Comparison of ENCODE assay signal across 24 mouse cellular contexts in the genomic region with DNA sequence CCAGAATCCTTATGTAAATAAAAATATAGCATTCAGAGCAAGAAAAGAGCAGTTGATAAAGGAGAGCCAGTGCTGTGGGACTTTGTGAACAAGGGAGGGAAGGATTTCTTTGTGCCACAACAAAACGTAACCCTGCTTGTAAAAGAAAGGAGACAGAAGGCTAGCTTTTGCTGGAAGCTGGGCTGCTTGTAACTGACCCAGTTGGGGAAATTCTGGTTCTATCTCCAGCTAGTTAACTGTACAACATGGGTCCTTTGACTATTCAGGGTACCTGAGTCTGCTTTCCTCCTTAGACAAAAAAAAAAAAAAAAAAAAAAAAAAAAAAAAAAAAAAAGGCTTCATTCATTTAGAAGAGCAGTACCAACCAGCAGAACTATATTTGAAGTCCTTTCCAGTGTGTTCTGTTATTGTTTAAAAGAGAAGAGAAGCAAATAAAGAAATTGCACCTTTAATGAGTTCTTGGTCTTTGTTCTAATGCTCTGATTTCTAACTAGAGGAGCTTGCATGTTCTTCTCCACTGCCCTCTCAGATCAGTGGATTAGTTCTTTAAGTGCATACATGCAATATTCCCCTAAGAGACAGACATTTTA.
DNase-seq lines count a peak whose midpoint lies in the region; ATAC-seq and TF ChIP-seq lines count a peak whose summit lies in the region.
"Had no signal": no experiment of that assay in that cellular context is flagged by ENCODE, and none has a peak within 500 bp of the region (broad histone marks: within the 10 kb centered on the region; RNA-seq: fewer than 3 reads in every experiment).

No protein-coding gene starts in this region.

- H3K4me3 ChIP-seq in neural tube, embryonic 11.5 days (ENCODE audit: low read depth, low read length): no peak overlapping the region
- H3K4me3 ChIP-seq in neural tube, embryonic 15.5 days (replicated peaks): no peak overlapping the region
- H3K4me3 ChIP-seq in forebrain, embryonic 10.5 days: no peak overlapping the region
- H3K4me3 ChIP-seq in forebrain, postnatal 0 days (ENCODE audit: low read depth, low read length): no peak overlapping the region
- no peak overlapping the region for H3K4me3 ChIP-seq in midbrain, embryonic 15.5 days
- H3K4me3 ChIP-seq: kidney, embryonic 15.5 days; left cerebral cortex, adult 2 months had no signal

- WGBS in neural tube, embryonic 11.5 days: 54% methylated on average over 1 of the region's 1 CpGs
- 17% methylated on average over 1 of the region's 1 CpGs for WGBS in neural tube, embryonic 15.5 days
- 24% methylated on average over 1 of the region's 1 CpGs for WGBS in forebrain, embryonic 10.5 days
- 32% methylated on average over 1 of the region's 1 CpGs for WGBS in forebrain, postnatal 0 days
- WGBS in midbrain, embryonic 15.5 days: 17% methylated on average over 1 of the region's 1 CpGs

- DNase-seq in neural tube, embryonic 11.5 days (ENCODE audit: low spot score): no peak
- no peak for DNase-seq in forebrain, embryonic 10.5 days (ENCODE audit: extremely low spot score, low spot score)
- peak; percentile 5 for DNase-seq in forebrain, postnatal 0 days
- no peak for DNase-seq in frontal cortex, postnatal 25 days (ENCODE audit: low spot score in 2 of 2)
- no peak for DNase-seq in heart, postnatal 14 days
- no peak for DNase-seq in ovary, postnatal 14 days (ENCODE audit: low spot score)
- DNase-seq: adrenal gland, postnatal 10 days; cerebellum, adult 11-12 months; cerebellum, postnatal 25 days; gastrocnemius, postnatal 14 days; heart, adult 18-20 months; heart, postnatal 4 days; kidney, postnatal 4 days; layer of hippocampus, adult 9-11 months; left cerebral cortex, postnatal 4 days; liver; lung, postnatal 10 days; right cerebral cortex, adult 18-20 months; thymus, postnatal 36 days had no signal

- no peaks in the 10 kb centered on the region for H3K36me3 ChIP-seq in neural tube, embryonic 11.5 days (ENCODE audit: control insufficient read depth, insufficient read depth, low read length)
- no peaks in the 10 kb centered on the region for H3K36me3 ChIP-seq in neural tube, embryonic 15.5 days
- H3K36me3 ChIP-seq in forebrain, embryonic 10.5 days (replicated peaks): no peaks in the 10 kb centered on the region
- H3K36me3 ChIP-seq in forebrain, postnatal 0 days (ENCODE audit: insufficient read depth): no peaks in the 10 kb centered on the region
- no peaks in the 10 kb centered on the region for H3K36me3 ChIP-seq in midbrain, embryonic 15.5 days (replicated peaks)
- H3K36me3 ChIP-seq: kidney, embryonic 15.5 days had no signal

- H3K27me3 ChIP-seq in neural tube, embryonic 11.5 days (ENCODE audit: control insufficient read depth, insufficient read depth, low read length): no peaks in the 10 kb centered on the region
- H3K27me3 ChIP-seq in neural tube, embryonic 15.5 days (replicated peaks): no peaks in the 10 kb centered on the region
- H3K27me3 ChIP-seq in forebrain, embryonic 10.5 days (ENCODE audit: poor library complexity, severe bottlenecking): no peaks in the 10 kb centered on the region
- H3K27me3 ChIP-seq in forebrain, postnatal 0 days (ENCODE audit: insufficient read depth, low read length): no peaks in the 10 kb centered on the region
- H3K27me3 ChIP-seq in midbrain, embryonic 15.5 days (replicated peaks): no peaks in the 10 kb centered on the region
- H3K27me3 ChIP-seq: kidney, embryonic 15.5 days had no signal

- intact Hi-C loops in heart, postnatal 14 days (cut with DNase I): no loop called here

- TF ChIP-seq CTCF in forebrain, postnatal 0 days (IDR thresholded peaks at IDR 0.05; ENCODE audit: low read depth): no peak

- peak overlapping the region; percentile 26; the same call in 1 of the 2 replicates for H3K9ac ChIP-seq in neural tube, embryonic 11.5 days (ENCODE audit: low read length)
- no peak overlapping the region for H3K9ac ChIP-seq in neural tube, embryonic 15.5 days (replicated peaks)
- no peak overlapping the region for H3K9ac ChIP-seq in forebrain, postnatal 0 days
- no peak overlapping the region for H3K9ac ChIP-seq in midbrain, embryonic 15.5 days
- H3K9ac ChIP-seq: kidney, embryonic 15.5 days had no signal

- peak overlapping the region; percentile 92 for H3K27ac ChIP-seq in neural tube, embryonic 11.5 days (ENCODE audit: low read depth, low read length)
- no peak overlapping the region for H3K27ac ChIP-seq in neural tube, embryonic 15.5 days (replicated peaks)
- peak overlapping the region; percentile 63 for H3K27ac ChIP-seq in forebrain, embryonic 10.5 days
- no peak overlapping the region for H3K27ac ChIP-seq in forebrain, postnatal 0 days (ENCODE audit: low read depth, low read length)
- peak overlapping the region; percentile 27; the same call in 1 of the 2 replicates for H3K27ac ChIP-seq in midbrain, embryonic 15.5 days
- H3K27ac ChIP-seq: kidney, embryonic 15.5 days; left cerebral cortex, adult 2 months had no signal

- peaks cover 3% of the 10 kb centered on the region; the same call in 1 of the 2 replicates for H3K4me1 ChIP-seq in neural tube, embryonic 11.5 days (ENCODE audit: control insufficient read depth, insufficient read depth, low read length)
- peaks cover 12% of the 10 kb centered on the region for H3K4me1 ChIP-seq in neural tube, embryonic 15.5 days
- peaks cover 56% of the 10 kb centered on the region for H3K4me1 ChIP-seq in forebrain, embryonic 10.5 days
- H3K4me1 ChIP-seq in forebrain, postnatal 0 days (ENCODE audit: insufficient read depth): peaks cover 4% of the 10 kb centered on the region; the same call in 1 of the 2 replicates
- peaks cover 14% of the 10 kb centered on the region for H3K4me1 ChIP-seq in midbrain, embryonic 15.5 days
- H3K4me1 ChIP-seq: kidney, embryonic 15.5 days had no signal

- no peak for ATAC-seq in neural tube, embryonic 11.5 days (ENCODE audit: insufficient read depth, low FRiP score, low TSS enrichment)
- ATAC-seq in neural tube, embryonic 15.5 days (ENCODE audit: low FRiP score): no peak
- no peak for ATAC-seq in forebrain, postnatal 0 days
- no peak for ATAC-seq in midbrain, embryonic 15.5 days (replicated peaks)
- ATAC-seq: intestine, embryonic 16.5 days had no signal

- no peaks in the 10 kb centered on the region for H3K9me3 ChIP-seq in neural tube, embryonic 11.5 days (ENCODE audit: control insufficient read depth, low read length)
- no peaks in the 10 kb centered on the region for H3K9me3 ChIP-seq in neural tube, embryonic 15.5 days (replicated peaks)
- H3K9me3 ChIP-seq in forebrain, embryonic 10.5 days: no peaks in the 10 kb centered on the region
- no peaks in the 10 kb centered on the region for H3K9me3 ChIP-seq in forebrain, postnatal 0 days (ENCODE audit: low read length)
- H3K9me3 ChIP-seq in midbrain, embryonic 15.5 days: no peaks in the 10 kb centered on the region
- H3K9me3 ChIP-seq: kidney, embryonic 15.5 days had no signal

- H3K4me2 ChIP-seq in neural tube, embryonic 11.5 days (ENCODE audit: low read depth): peak overlapping the region; percentile 42
- H3K4me2 ChIP-seq in neural tube, embryonic 15.5 days: no peak overlapping the region
- H3K4me2 ChIP-seq in forebrain, postnatal 0 days (ENCODE audit: low read depth): no peak overlapping the region
- H3K4me2 ChIP-seq in midbrain, embryonic 15.5 days: no peak overlapping the region; the same call in 1 of the 2 replicates
- H3K4me2 ChIP-seq: kidney, embryonic 15.5 days had no signal

Comparison
In these comparisons a context has a peak if more than half of its experiments do, and no peak if none do; other contexts are left out.
1. H3K27ac ChIP-seq: peak in neural tube, embryonic 11.5 days (single experiment), forebrain, embryonic 10.5 days (single experiment) and midbrain, embryonic 15.5 days (single experiment); none in neural tube, embryonic 15.5 days (single experiment) and forebrain, postnatal 0 days (single experiment).